Mouse (Mus musculus): ENCODE data around the gene Spata9. TPM values are rescaled to one million over a fixed set of nuclear protein-coding genes. Genes with fewer than 3 reads are reported as not detected.

Gene Spata9
- polyA plus RNA-seq, 1 experiment, result not detected

DNA sequence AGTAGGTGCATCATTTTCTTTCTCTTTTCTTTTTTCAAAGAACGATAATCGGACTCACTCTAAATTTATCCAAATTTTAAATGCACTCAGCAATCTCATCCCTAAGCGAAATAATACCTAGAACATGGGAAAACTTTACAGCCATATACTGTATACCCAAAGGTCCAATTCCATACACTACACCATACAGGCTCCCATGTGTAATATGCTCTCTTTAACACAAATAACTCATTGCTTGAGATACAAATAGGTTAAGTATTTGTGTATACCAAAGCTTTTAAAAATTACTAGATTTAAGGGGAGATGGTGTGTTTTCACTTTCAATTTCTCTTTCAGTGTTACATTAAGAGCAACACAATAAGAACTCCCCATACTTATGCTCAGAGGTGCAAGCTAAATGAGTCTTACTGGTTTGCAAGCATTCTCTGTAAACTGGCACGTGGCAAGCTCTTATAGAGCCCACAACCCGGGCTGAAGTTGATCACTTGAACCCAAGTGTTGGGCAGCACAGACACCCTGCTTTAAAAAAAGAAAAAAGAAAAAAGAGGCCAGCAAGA lies 52.0 kb downstream of the Spata9 start:
- Histone ChIP-seq H3K4me1 (ENCODE audit: control insufficient read depth, insufficient read depth, low read length) (peaks cover 3% of the 10 kb centered on the region; the same call in 1 of the 2 replicates), H3K4me3 (ENCODE audit: insufficient read depth, low read depth, low read length) (peak overlapping the region; percentile 96), H3K27ac (ENCODE audit: insufficient read depth, low read depth, low read length) (no peak overlapping the region)
- 30% methylated on average over 5 of the region's 5 CpGs for WGBS
- TF ChIP-seq CTCF (IDR thresholded peaks at IDR 0.05; ENCODE audit: insufficient read depth, low read depth, low read length) (no peak), POLR2A (IDR thresholded peaks at IDR 0.05; ENCODE audit: insufficient read depth, low read depth, low read length) (no peak)

DNA sequence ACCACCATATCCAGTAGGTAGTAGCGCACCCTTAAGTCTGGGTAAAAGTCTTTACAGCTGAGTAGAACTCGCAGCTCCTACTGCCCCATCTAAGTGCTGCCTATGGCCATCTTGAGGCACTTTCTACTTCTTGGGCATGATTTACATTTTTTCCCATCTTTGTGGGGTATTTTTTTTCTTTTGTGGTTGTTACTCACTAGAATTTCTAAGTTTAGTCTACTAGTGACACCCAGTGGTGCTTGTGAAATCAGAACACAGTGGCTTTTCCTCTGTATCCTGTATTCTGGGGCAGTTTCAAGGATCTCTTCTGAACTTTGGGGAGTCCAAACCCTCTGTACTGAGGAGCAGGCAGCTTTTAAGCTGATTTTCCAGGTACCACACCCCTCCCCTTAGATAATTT lies 54.8 kb downstream of the Spata9 start:
- no peak overlapping the region for H3K27ac ChIP-seq (ENCODE audit: insufficient read depth, low read depth, low read length)
- no peak overlapping the region for H3K4me3 ChIP-seq (ENCODE audit: insufficient read depth, low read depth, low read length)
- H3K4me1 ChIP-seq (ENCODE audit: control insufficient read depth, insufficient read depth, low read length), result peaks cover under 1% of the 10 kb centered on the region; the same call in 1 of the 2 replicates
- TF ChIP-seq POLR2A (IDR thresholded peaks at IDR 0.05; ENCODE audit: insufficient read depth, low read depth, low read length) (no peak), CTCF (IDR thresholded peaks at IDR 0.05; ENCODE audit: insufficient read depth, low read depth, low read length) (no peak)
- WGBS, result 93% methylated on average over 2 of the region's 2 CpGs

DNA sequence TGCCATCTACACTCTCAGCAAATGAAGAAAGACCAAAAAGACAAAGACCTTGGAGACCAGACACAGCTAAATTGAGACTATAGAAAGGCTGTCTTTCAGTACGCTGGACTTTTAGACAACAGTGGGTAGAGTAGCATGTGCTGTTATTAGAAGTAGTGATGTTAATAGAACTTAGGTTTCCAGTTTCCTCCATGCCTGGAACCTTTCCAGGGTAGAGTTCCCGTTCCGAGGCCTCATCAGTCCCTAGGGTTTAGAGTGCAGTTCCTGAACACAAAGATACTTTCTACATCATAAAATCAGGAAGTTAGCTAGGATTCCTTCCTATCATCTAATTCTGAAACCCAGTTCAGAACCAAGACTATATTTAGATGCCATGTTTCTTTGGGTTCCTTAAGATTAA lies 57.6 kb downstream of the Spata9 start:
- H3K27ac ChIP-seq (ENCODE audit: insufficient read depth, low read depth, low read length), result no peak overlapping the region
- 65% methylated on average over 3 of the region's 3 CpGs for WGBS
- TF ChIP-seq POLR2A (IDR thresholded peaks at IDR 0.05; ENCODE audit: insufficient read depth, low read depth, low read length) (no peak), CTCF (IDR thresholded peaks at IDR 0.05; ENCODE audit: insufficient read depth, low read depth, low read length) (no peak)
- H3K4me1 ChIP-seq (ENCODE audit: control insufficient read depth, insufficient read depth, low read length), result no peaks in the 10 kb centered on the region
- H3K4me3 ChIP-seq (ENCODE audit: insufficient read depth, low read depth, low read length), result no peak overlapping the region

DNA sequence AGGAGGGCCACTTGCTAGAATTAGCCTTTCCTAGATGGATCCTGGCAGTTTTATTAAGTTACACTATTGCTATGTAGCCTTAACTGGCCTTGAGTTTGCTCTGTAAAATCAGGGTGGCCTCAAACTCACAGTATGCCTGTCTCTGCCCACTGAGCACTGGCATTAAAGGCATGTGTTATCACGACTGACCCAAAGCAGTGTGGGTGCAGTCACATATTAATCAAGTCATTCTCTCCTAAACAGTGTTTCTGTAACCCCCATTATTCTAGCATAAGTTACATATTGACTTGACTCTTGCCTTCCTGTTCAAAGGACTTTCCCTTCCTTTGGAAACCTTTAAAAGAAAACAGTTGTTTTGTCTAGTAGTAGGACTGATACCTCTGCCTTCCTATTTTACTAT lies 75.5 kb downstream of the Spata9 start:
- WGBS, result 58% methylated on average over 1 of the region's 1 CpGs
- Histone ChIP-seq H3K27ac (ENCODE audit: insufficient read depth, low read depth, low read length) (no peak overlapping the region), H3K4me1 (ENCODE audit: control insufficient read depth, insufficient read depth, low read length) (no peaks in the 10 kb centered on the region), H3K4me3 (ENCODE audit: insufficient read depth, low read depth, low read length) (no peak overlapping the region)
- TF ChIP-seq CTCF (IDR thresholded peaks at IDR 0.05; ENCODE audit: insufficient read depth, low read depth, low read length) (no peak), POLR2A (IDR thresholded peaks at IDR 0.05; ENCODE audit: insufficient read depth, low read depth, low read length) (no peak)

DNA sequence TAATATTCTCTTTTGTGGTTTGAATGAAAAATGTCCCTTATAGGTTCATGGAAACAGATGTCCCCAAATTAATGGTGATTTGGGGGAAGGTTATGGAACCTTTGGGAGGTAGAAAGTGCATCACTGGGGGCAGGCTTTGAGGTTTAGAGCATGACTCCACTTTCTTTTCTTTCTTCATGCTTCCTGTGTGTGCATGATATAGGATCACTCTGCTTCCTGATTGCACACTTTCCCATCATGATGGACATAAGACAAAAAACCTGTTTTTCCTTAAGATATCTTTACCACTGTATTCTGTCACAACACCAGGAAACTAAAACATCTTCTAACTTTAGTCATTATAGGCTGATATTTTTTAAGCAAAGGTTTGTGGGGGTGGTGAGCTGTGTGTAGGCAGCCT lies 78.0 kb downstream of the Spata9 start:
- Histone ChIP-seq H3K27ac (ENCODE audit: insufficient read depth, low read depth, low read length) (no peak overlapping the region), H3K4me3 (ENCODE audit: insufficient read depth, low read depth, low read length) (no peak overlapping the region), H3K4me1 (ENCODE audit: control insufficient read depth, insufficient read depth, low read length) (no peaks in the 10 kb centered on the region)
- TF ChIP-seq CTCF (IDR thresholded peaks at IDR 0.05; ENCODE audit: insufficient read depth, low read depth, low read length), result no peak
- no peak for TF ChIP-seq POLR2A (IDR thresholded peaks at IDR 0.05; ENCODE audit: insufficient read depth, low read depth, low read length)

Other genes with a start within 250 kb of the Spata9 start
- gene Glrx, start 127.3 kb upstream of the Spata9 start, polyA plus RNA-seq (2012; ENCODE audit: insufficient read depth, insufficient read length, low replicate concordance, missing spikeins), result not detected in 2 replicates
- not detected in 2 replicates for gene Rhobtb3, start 23.2 kb upstream of the Spata9 start, polyA plus RNA-seq (2012; ENCODE audit: insufficient read depth, insufficient read length, low replicate concordance, missing spikeins)
- not detected in 2 replicates for gene Rfesd, start 51.6 kb downstream of the Spata9 start, polyA plus RNA-seq (2012; ENCODE audit: insufficient read depth, insufficient read length, low replicate concordance, missing spikeins)
- not detected in 2 replicates for gene Gpr150, start 89.8 kb downstream of the Spata9 start, polyA plus RNA-seq (2012; ENCODE audit: insufficient read depth, insufficient read length, low replicate concordance, missing spikeins)
- not detected in 2 replicates for gene Arsk, start 131.5 kb downstream of the Spata9 start, polyA plus RNA-seq (2012; ENCODE audit: insufficient read depth, insufficient read length, low replicate concordance, missing spikeins)
- gene Ttc37, start 131.6 kb downstream of the Spata9 start, polyA plus RNA-seq (2012; ENCODE audit: insufficient read depth, insufficient read length, low replicate concordance, missing spikeins), result not detected in 2 replicates

Data from olfactory bulb, adult 2 months (tissue).